Mouse (Mus musculus): Measurements from ENCODE around the gene Golm1. TPM values are rescaled to one million over a fixed set of nuclear protein-coding genes. Genes with fewer than 3 reads are reported as not detected.

Gene Golm1
- polyA plus RNA-seq, 1 experiment from 2014 or later, result 97.5 TPM

- H3K4me2 ChIP-seq (ENCODE audit: low read depth, low read length), result no peak overlapping the region
- ATAC-seq (replicated peaks; ENCODE audit: insufficient number of reproducible peaks, low FRiP score, low TSS enrichment, low read depth) (no peak), DNase-seq (ENCODE audit: low spot score) (no peak)
- no peak overlapping the region for H3K4me3 ChIP-seq (ENCODE audit: low read depth, low read length)
- no peaks in the 10 kb centered on the region for H3K27me3 ChIP-seq (ENCODE audit: control insufficient read depth, insufficient read depth, low read length)
- H3K27ac ChIP-seq (replicated peaks; ENCODE audit: low read depth, low read length), result no peak overlapping the region
- H3K36me3 ChIP-seq (replicated peaks; ENCODE audit: control insufficient read depth, insufficient read depth, low read depth, low read length), result peaks cover 6% of the 10 kb centered on the region
- no peaks in the 10 kb centered on the region for H3K9me3 ChIP-seq (replicated peaks; ENCODE audit: control insufficient read depth, low read length)
- no peaks in the 10 kb centered on the region for H3K4me1 ChIP-seq (ENCODE audit: control insufficient read depth, insufficient read depth, low read length)
- WGBS, result 94% methylated on average over 12 of the region's 12 CpGs
- H3K9ac ChIP-seq (replicated peaks; ENCODE audit: low read length), result no peak overlapping the region
Measured at GRCm38 (mm10) chr13:59661966-59662365, 13.6 kb downstream of the Golm1 start.

GRCm38 (mm10) chr13:59661387-59661786, 14.2 kb downstream of the Golm1 start:
- H3K27ac ChIP-seq (replicated peaks; ENCODE audit: low read depth, low read length), result no peak overlapping the region
- H3K27me3 ChIP-seq (ENCODE audit: control insufficient read depth, insufficient read depth, low read length), result no peaks in the 10 kb centered on the region
- no peak for ATAC-seq (replicated peaks; ENCODE audit: insufficient number of reproducible peaks, low FRiP score, low TSS enrichment, low read depth)
- H3K9me3 ChIP-seq (replicated peaks; ENCODE audit: control insufficient read depth, low read length), result no peaks in the 10 kb centered on the region
- no peak for DNase-seq (ENCODE audit: low spot score)
- H3K4me3 ChIP-seq (ENCODE audit: low read depth, low read length), result no peak overlapping the region
- no peak overlapping the region for H3K9ac ChIP-seq (replicated peaks; ENCODE audit: low read length)
- H3K4me2 ChIP-seq (ENCODE audit: low read depth, low read length), result no peak overlapping the region
- no peaks in the 10 kb centered on the region for H3K4me1 ChIP-seq (ENCODE audit: control insufficient read depth, insufficient read depth, low read length)
- peaks cover 6% of the 10 kb centered on the region for H3K36me3 ChIP-seq (replicated peaks; ENCODE audit: control insufficient read depth, insufficient read depth, low read depth, low read length)
- 89% methylated on average over 8 of the region's 8 CpGs for WGBS

GRCm38 (mm10) chr13:59660371-59660770, 15.2 kb downstream of the Golm1 start:
- H3K9ac ChIP-seq (replicated peaks; ENCODE audit: low read length), result no peak overlapping the region
- H3K27ac ChIP-seq (replicated peaks; ENCODE audit: low read depth, low read length), result no peak overlapping the region
- DNase-seq (ENCODE audit: low spot score), result no peak
- no peak for ATAC-seq (replicated peaks; ENCODE audit: insufficient number of reproducible peaks, low FRiP score, low TSS enrichment, low read depth)
- H3K4me3 ChIP-seq (ENCODE audit: low read depth, low read length), result no peak overlapping the region
- peaks cover 6% of the 10 kb centered on the region for H3K36me3 ChIP-seq (replicated peaks; ENCODE audit: control insufficient read depth, insufficient read depth, low read depth, low read length)
- H3K4me1 ChIP-seq (ENCODE audit: control insufficient read depth, insufficient read depth, low read length), result no peaks in the 10 kb centered on the region
- no peak overlapping the region for H3K4me2 ChIP-seq (ENCODE audit: low read depth, low read length)
- no peaks in the 10 kb centered on the region for H3K9me3 ChIP-seq (replicated peaks; ENCODE audit: control insufficient read depth, low read length)
- 92% methylated on average over 3 of the region's 3 CpGs for WGBS
- no peaks in the 10 kb centered on the region for H3K27me3 ChIP-seq (ENCODE audit: control insufficient read depth, insufficient read depth, low read length)

DNA sequence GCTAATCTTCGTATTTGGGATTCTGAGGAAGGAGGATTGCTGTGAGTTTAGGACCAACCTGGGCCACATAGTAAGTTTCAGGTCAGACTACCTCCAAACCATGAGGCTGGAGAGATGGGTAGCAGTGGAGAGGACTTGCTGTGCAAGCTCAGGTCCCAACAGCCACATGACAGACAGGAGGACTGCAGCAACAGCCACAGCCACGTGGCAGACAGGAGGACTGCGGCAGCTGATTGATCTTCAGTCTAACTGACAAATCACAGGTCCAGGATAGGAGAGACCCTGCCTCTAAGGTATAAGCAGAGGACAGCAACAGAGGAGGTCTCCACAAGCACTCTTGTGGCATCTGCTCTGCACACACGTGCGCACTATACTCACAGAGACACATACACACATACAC, 17.8 kb downstream of the Golm1 start:
- H3K27ac ChIP-seq (replicated peaks; ENCODE audit: low read depth, low read length), result no peak overlapping the region; the same call in 1 of the 2 replicates
- no peak for DNase-seq (ENCODE audit: low spot score)

DNA sequence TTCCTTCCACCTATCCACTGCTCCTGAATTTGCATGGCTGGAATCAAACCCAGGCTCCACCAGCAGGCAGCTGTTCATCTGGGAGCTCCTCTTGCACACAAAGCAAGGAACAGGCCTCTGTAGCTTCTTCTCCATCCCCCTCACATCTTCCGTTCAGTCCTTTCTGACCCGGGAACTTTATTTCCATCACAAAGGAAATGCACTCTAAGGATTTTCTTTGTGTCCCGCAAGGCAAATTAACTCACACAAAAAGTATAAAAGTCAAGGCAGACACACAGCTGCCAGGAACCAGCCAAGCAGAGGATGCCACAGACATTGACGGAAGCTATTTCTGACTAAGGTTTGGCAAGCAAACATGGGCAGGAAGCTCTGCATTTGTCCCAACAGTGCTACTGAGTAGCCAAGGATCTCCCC, 18.6 kb downstream of the Golm1 start:
- Histone ChIP-seq H3K9ac (replicated peaks; ENCODE audit: low read length) (no peak overlapping the region), H3K4me3 (ENCODE audit: low read depth, low read length) (no peak overlapping the region), H3K4me2 (ENCODE audit: low read depth, low read length) (no peak overlapping the region), H3K27ac (replicated peaks; ENCODE audit: low read depth, low read length) (0 out of 2 replicates have a peak overlapping the region, but pooled peaks have one; percentile 16), H3K9me3 (replicated peaks; ENCODE audit: control insufficient read depth, low read length) (no peaks in the 10 kb centered on the region), H3K36me3 (replicated peaks; ENCODE audit: control insufficient read depth, insufficient read depth, low read depth, low read length) (peaks cover 8% of the 10 kb centered on the region), H3K27me3 (ENCODE audit: control insufficient read depth, insufficient read depth, low read length) (no peaks in the 10 kb centered on the region), H3K4me1 (ENCODE audit: control insufficient read depth, insufficient read depth, low read length) (peaks cover 3% of the 10 kb centered on the region; the same call in 1 of the 2 replicates)
- DNase-seq (ENCODE audit: low spot score) (no peak), ATAC-seq (replicated peaks; ENCODE audit: insufficient number of reproducible peaks, low FRiP score, low TSS enrichment, low read depth) (no peak)
- WGBS, result 60% methylated on average over 4 of the region's 4 CpGs

More for the DNA sequence above, 17.8 kb downstream of the Golm1 start:
- Histone ChIP-seq H3K9me3 (replicated peaks; ENCODE audit: control insufficient read depth, low read length) (no peaks in the 10 kb centered on the region), H3K9ac (replicated peaks; ENCODE audit: low read length) (no peak overlapping the region), H3K4me1 (ENCODE audit: control insufficient read depth, insufficient read depth, low read length) (peaks cover 3% of the 10 kb centered on the region; the same call in 1 of the 2 replicates), H3K4me3 (ENCODE audit: low read depth, low read length) (no peak overlapping the region), H3K27me3 (ENCODE audit: control insufficient read depth, insufficient read depth, low read length) (no peaks in the 10 kb centered on the region), H3K36me3 (replicated peaks; ENCODE audit: control insufficient read depth, insufficient read depth, low read depth, low read length) (peaks cover 10% of the 10 kb centered on the region), H3K4me2 (ENCODE audit: low read depth, low read length) (no peak overlapping the region)
- ATAC-seq (replicated peaks; ENCODE audit: insufficient number of reproducible peaks, low FRiP score, low TSS enrichment, low read depth), result no peak
- WGBS, result 86% methylated on average over 5 of the region's 5 CpGs

DNA sequence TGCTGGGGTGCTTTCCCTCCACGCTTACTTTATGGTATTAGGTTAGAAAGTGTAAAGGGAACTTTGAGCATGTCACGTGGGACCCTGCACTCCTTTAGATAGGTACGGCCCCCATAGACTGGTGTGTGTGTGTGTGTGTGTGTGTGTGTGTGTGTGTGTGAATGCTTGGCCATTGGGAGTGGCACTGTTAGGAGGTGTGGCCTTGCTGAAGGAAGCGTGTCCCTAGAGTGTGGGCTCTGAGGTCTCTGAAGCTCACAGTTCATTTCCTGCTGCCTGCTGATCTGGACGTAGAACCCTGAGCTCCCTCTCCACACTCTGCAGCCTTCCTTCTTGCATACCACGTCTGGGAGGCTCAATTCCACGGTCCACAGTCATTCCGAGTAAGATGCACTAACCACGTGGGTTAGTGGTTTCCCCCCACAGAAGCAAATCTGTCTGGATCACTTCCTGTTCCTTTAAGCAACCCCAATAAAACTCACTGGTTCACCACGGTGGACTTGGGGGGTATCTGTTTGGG, 19.2 kb downstream of the Golm1 start:
- Histone ChIP-seq H3K4me2 (ENCODE audit: low read depth, low read length) (no peak overlapping the region), H3K27me3 (ENCODE audit: control insufficient read depth, insufficient read depth, low read length) (no peaks in the 10 kb centered on the region), H3K36me3 (replicated peaks; ENCODE audit: control insufficient read depth, insufficient read depth, low read depth, low read length) (peaks cover 8% of the 10 kb centered on the region), H3K9ac (replicated peaks; ENCODE audit: low read length) (no peak overlapping the region), H3K9me3 (replicated peaks; ENCODE audit: control insufficient read depth, low read length) (no peaks in the 10 kb centered on the region), H3K4me3 (ENCODE audit: low read depth, low read length) (no peak overlapping the region), H3K27ac (replicated peaks; ENCODE audit: low read depth, low read length) (0 out of 2 replicates have a peak overlapping the region, but pooled peaks have one; percentile 16), H3K4me1 (ENCODE audit: control insufficient read depth, insufficient read depth, low read length) (peaks cover 3% of the 10 kb centered on the region; the same call in 1 of the 2 replicates)
- ATAC-seq (replicated peaks; ENCODE audit: insufficient number of reproducible peaks, low FRiP score, low TSS enrichment, low read depth) (no peak), DNase-seq (ENCODE audit: low spot score) (no peak)
- 73% methylated on average over 10 of the region's 10 CpGs for WGBS

- Histone ChIP-seq H3K9me3 (replicated peaks; ENCODE audit: control insufficient read depth, low read length) (no peaks in the 10 kb centered on the region), H3K4me1 (ENCODE audit: control insufficient read depth, insufficient read depth, low read length) (peaks cover 3% of the 10 kb centered on the region; the same call in 1 of the 2 replicates), H3K27ac (replicated peaks; ENCODE audit: low read depth, low read length) (no peak overlapping the region), H3K36me3 (replicated peaks; ENCODE audit: control insufficient read depth, insufficient read depth, low read depth, low read length) (peaks cover 8% of the 10 kb centered on the region), H3K27me3 (ENCODE audit: control insufficient read depth, insufficient read depth, low read length) (no peaks in the 10 kb centered on the region), H3K9ac (replicated peaks; ENCODE audit: low read length) (no peak overlapping the region), H3K4me3 (ENCODE audit: low read depth, low read length) (no peak overlapping the region), H3K4me2 (ENCODE audit: low read depth, low read length) (no peak overlapping the region)
- no peak for DNase-seq (ENCODE audit: low spot score)
- 92% methylated on average over 15 of the region's 15 CpGs for WGBS
- no peak for ATAC-seq (replicated peaks; ENCODE audit: insufficient number of reproducible peaks, low FRiP score, low TSS enrichment, low read depth)
Measured at GRCm38 (mm10) chr13:59655718-59656315, 19.8 kb downstream of the Golm1 start.

DNA sequence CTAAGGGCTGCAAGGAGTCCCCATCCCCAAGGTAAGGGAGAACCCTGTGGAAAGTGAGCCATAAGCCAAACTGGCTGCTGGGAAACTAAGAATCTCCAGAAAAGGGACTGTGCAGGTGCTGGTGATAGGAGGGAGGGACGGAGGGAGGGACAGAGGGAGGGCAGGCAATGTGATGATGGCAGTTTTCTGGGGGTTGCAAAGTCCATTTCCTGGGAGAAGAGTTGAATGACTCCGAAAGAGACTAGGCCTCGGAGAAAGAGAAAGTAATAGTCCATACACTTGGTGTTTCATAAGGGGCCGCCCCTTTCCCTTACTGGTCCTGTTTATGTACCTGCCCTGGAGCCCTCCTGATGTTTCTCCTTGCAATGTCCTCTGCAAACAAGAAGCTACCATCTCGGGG, 21.1 kb downstream of the Golm1 start:
- peaks cover 3% of the 10 kb centered on the region; the same call in 1 of the 2 replicates for H3K4me1 ChIP-seq (ENCODE audit: control insufficient read depth, insufficient read depth, low read length)
- DNase-seq (ENCODE audit: low spot score) (no peak), ATAC-seq (replicated peaks; ENCODE audit: insufficient number of reproducible peaks, low FRiP score, low TSS enrichment, low read depth) (no peak)
- H3K4me3 ChIP-seq (ENCODE audit: low read depth, low read length), result no peak overlapping the region
- H3K36me3 ChIP-seq (replicated peaks; ENCODE audit: control insufficient read depth, insufficient read depth, low read depth, low read length), result peaks cover 8% of the 10 kb centered on the region
- H3K27ac ChIP-seq (replicated peaks; ENCODE audit: low read depth, low read length), result no peak overlapping the region
- no peak overlapping the region for H3K9ac ChIP-seq (replicated peaks; ENCODE audit: low read length)
- 94% methylated on average over 5 of the region's 5 CpGs for WGBS
- H3K4me2 ChIP-seq (ENCODE audit: low read depth, low read length), result no peak overlapping the region
- no peaks in the 10 kb centered on the region for H3K9me3 ChIP-seq (replicated peaks; ENCODE audit: control insufficient read depth, low read length)
- no peaks in the 10 kb centered on the region for H3K27me3 ChIP-seq (ENCODE audit: control insufficient read depth, insufficient read depth, low read length)

Data from embryonic facial prominence, embryonic 11.5 days (tissue).